Mouse (Mus musculus): ENCODE measurements at regions not wholly inside any gene's neighbourhood (a gene's known extent, or its start where the extent isn't known, plus 50 kb on each side); places are given as distances from the start of the nearest gene placed in this dataset.

GRCm38 (mm10) chr4:152865894-152866293, 388.2 kb upstream of the Kcnab2 start:
- no peak for TF ChIP-seq POLR2A (IDR thresholded peaks at IDR 0.05; ENCODE audit: borderline replicate concordance, extremely low read depth, low read depth, low read length)
- no peak for TF ChIP-seq CTCF (IDR thresholded peaks at IDR 0.05; ENCODE audit: insufficient read depth, low read length)
